Mouse (Mus musculus) myocyte (in vitro differentiated cells): ENCODE measurements around the gene P2ry6.

Source experiments
- E2F4 ChIP-seq: IDR thresholded peaks from one replicate; pipeline ENCODE4 v1.6.1; 2011; ENCODE audit warnings: mild to moderate bottlenecking, control low read depth, moderate library complexity; ENCODE audit not compliant: insufficient read depth
- MAX ChIP-seq: IDR thresholded peaks from one replicate; pipeline ENCODE4 v1.6.1; 2011; ENCODE audit warnings: low read depth, mild to moderate bottlenecking, control low read depth
- MYOD1 ChIP-seq, 3 experiments: IDR thresholded peaks; one replicate each; pipeline ENCODE4 v1.6.1; 2011; ENCODE audit warnings: control low read depth in 2 of 3, low read depth in 2 of 3, mild to moderate bottlenecking in 2 of 3, moderate library complexity in 1 of 3; ENCODE audit not compliant: insufficient read length in 2 of 3, control insufficient read depth in 1 of 3
- MYOG ChIP-seq, 3 experiments: IDR thresholded peaks; one replicate each; pipeline ENCODE4 v1.6.1; 2011; ENCODE audit warnings: control low read depth in 2 of 3, low read depth in 2 of 3, mild to moderate bottlenecking in 2 of 3; ENCODE audit not compliant: insufficient read length in 2 of 3, control insufficient read depth in 1 of 3, insufficient read depth in 1 of 3
- POLR2A ChIP-seq: IDR thresholded peaks from one replicate; pipeline ENCODE4 v1.6.1; 2011; ENCODE audit warnings: low read depth, mild to moderate bottlenecking, control low read depth, moderate library complexity; ENCODE audit not compliant: insufficient read length
- POLR2AphosphoS2 ChIP-seq: IDR thresholded peaks from one replicate; pipeline ENCODE4 v1.6.1; 2011; ENCODE audit warnings: low read depth, control low read depth; ENCODE audit not compliant: insufficient read length
- REST ChIP-seq: IDR thresholded peaks from one replicate; pipeline ENCODE4 v1.6.1; 2011; ENCODE audit warnings: mild to moderate bottlenecking, control low read depth, moderate library complexity; ENCODE audit not compliant: insufficient read depth, insufficient read length
- SRF ChIP-seq: IDR thresholded peaks from one replicate; pipeline ENCODE4 v1.6.1; 2011; ENCODE audit warnings: low read depth; ENCODE audit not compliant: control insufficient read depth, insufficient read length
- TCF12 ChIP-seq: IDR thresholded peaks from one replicate; pipeline ENCODE4 v1.6.1; 2011; ENCODE audit warnings: mild to moderate bottlenecking, control low read depth; ENCODE audit not compliant: poor library complexity, insufficient read depth, severe bottlenecking
- USF1 ChIP-seq: IDR thresholded peaks from one replicate; pipeline ENCODE4 v1.6.1; 2011; ENCODE audit warnings: low read depth, mild to moderate bottlenecking, control low read depth, moderate library complexity

DNA sequence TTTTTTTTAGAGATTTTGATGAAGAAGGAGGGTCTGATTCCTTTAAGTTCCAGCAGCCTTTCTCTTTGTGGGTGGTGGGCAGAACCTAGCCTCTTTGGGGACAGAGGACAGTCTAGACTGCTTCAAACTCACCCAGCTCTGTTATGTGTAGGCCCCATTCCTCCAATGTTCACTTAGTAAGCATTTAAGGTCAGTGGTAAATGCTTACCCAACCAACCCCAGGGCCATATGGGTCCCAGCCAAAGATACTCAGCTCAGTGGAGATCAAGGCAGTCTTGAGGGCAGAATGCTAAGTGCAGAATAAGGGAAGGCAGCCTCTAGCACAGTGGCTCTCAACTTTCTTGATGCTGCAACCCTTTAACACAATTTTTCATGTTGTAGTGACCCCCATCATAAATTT lies 40.9 kb downstream of the P2ry6 start:
- TF ChIP-seq MYOD1 (IDR thresholded peaks at IDR 0.05; ENCODE audit: control insufficient read depth in 1 of 3, insufficient read length in 2 of 3, low read depth in 2 of 3) (no peak), TCF12 (no peak), MAX (no peak), POLR2A (no peak), USF1 (no peak), REST (no peak), POLR2AphosphoS2 (no peak), MYOG (IDR thresholded peaks at IDR 0.05; ENCODE audit: control insufficient read depth in 1 of 3, insufficient read depth in 1 of 3, insufficient read length in 2 of 3, low read depth in 2 of 3) (no peak), SRF (no peak), E2F4 (no peak)
